Mouse (Mus musculus): ENCODE results near the gene Dyrk1a. TPM values are rescaled to one million over a fixed set of nuclear protein-coding genes. Genes with fewer than 3 reads are reported as not detected.
A peak's percentile ranks its signal among the peaks of the same experiment; 100 is the strongest.
"Not testable (repeated sequence)": the region's sequence is repeated elsewhere in the genome, so short reads cannot be mapped to it uniquely, and the experiment has no call there.

Dyrk1a gene
- polyA plus RNA-seq, 1 experiment from 2014 or later: 8.6 TPM

GRCm38 (mm10) chr16:94667557-94667956 lies 97.7 kb downstream of the Dyrk1a start:
- WGBS: 88% methylated on average over 4 of the region's 4 CpGs
- Histone ChIP-seq H3K27ac (no peak overlapping the region), H3K9ac (ENCODE audit: low read depth, low read length) (no peak overlapping the region), H3K4me2 (ENCODE audit: low read length) (no peak overlapping the region), H3K9me3 (replicated peaks; ENCODE audit: low read length) (no peaks in the 10 kb centered on the region), H3K4me3 (replicated peaks; ENCODE audit: low read depth, low read length) (no peak overlapping the region), H3K4me1 (replicated peaks; ENCODE audit: insufficient read depth, low read length) (no peaks in the 10 kb centered on the region), H3K36me3 (ENCODE audit: insufficient read depth, low read length) (peaks cover 49% of the 10 kb centered on the region), H3K27me3 (ENCODE audit: insufficient read depth, low read length) (no peaks in the 10 kb centered on the region)
- no peak for DNase-seq (ENCODE audit: low spot score)
- ATAC-seq (replicated peaks; ENCODE audit: low FRiP score, low read depth): no peak
- no peak for TF ChIP-seq CTCF (IDR thresholded peaks at IDR 0.05; ENCODE audit: low read depth)

- H3K36me3 ChIP-seq (ENCODE audit: insufficient read depth, low read length): peaks cover 48% of the 10 kb centered on the region
- H3K27me3 ChIP-seq (ENCODE audit: insufficient read depth, low read length): no peaks in the 10 kb centered on the region
- DNase-seq (ENCODE audit: low spot score): no peak
- TF ChIP-seq CTCF (IDR thresholded peaks at IDR 0.05; ENCODE audit: low read depth): no peak
- H3K4me2 ChIP-seq (ENCODE audit: low read length): no peak overlapping the region
- H3K27ac ChIP-seq: no peak overlapping the region
- ATAC-seq (replicated peaks; ENCODE audit: low FRiP score, low read depth): no peak
- H3K9ac ChIP-seq (ENCODE audit: low read depth, low read length): no peak overlapping the region
- H3K4me1 ChIP-seq (replicated peaks; ENCODE audit: insufficient read depth, low read length): no peaks in the 10 kb centered on the region
- WGBS: 70% methylated on average over 9 of the region's 9 CpGs
- H3K9me3 ChIP-seq (replicated peaks; ENCODE audit: low read length): no peaks in the 10 kb centered on the region
- H3K4me3 ChIP-seq (replicated peaks; ENCODE audit: low read depth, low read length): no peak overlapping the region
Measured at GRCm38 (mm10) chr16:94671313-94671712, 101.5 kb downstream of the Dyrk1a start.

GRCm38 (mm10) chr16:94680924-94681323 lies 111.1 kb downstream of the Dyrk1a start:
- Histone ChIP-seq H3K27ac (no peak overlapping the region), H3K36me3 (ENCODE audit: insufficient read depth, low read length) (peaks cover 18% of the 10 kb centered on the region), H3K9ac (ENCODE audit: low read depth, low read length) (no peak overlapping the region), H3K4me1 (replicated peaks; ENCODE audit: insufficient read depth, low read length) (peaks cover 5% of the 10 kb centered on the region; the same call in 1 of the 2 replicates), H3K4me2 (ENCODE audit: low read length) (no peak overlapping the region), H3K4me3 (replicated peaks; ENCODE audit: low read depth, low read length) (no peak overlapping the region), H3K27me3 (ENCODE audit: insufficient read depth, low read length) (no peaks in the 10 kb centered on the region), H3K9me3 (replicated peaks; ENCODE audit: low read length) (no peaks in the 10 kb centered on the region)
- DNase-seq (ENCODE audit: low spot score): peak; percentile 48
- no peak for TF ChIP-seq CTCF (IDR thresholded peaks at IDR 0.05; ENCODE audit: low read depth)
- ATAC-seq (replicated peaks; ENCODE audit: low FRiP score, low read depth): peak; percentile 65
- WGBS: 43% methylated on average over 4 of the region's 4 CpGs

GRCm38 (mm10) chr16:94681760-94682159 lies 112.0 kb downstream of the Dyrk1a start:
- Histone ChIP-seq H3K4me2 (ENCODE audit: low read length) (no peak overlapping the region), H3K9me3 (replicated peaks; ENCODE audit: low read length) (no peaks in the 10 kb centered on the region), H3K4me1 (replicated peaks; ENCODE audit: insufficient read depth, low read length) (peaks cover 5% of the 10 kb centered on the region; the same call in 1 of the 2 replicates), H3K27me3 (ENCODE audit: insufficient read depth, low read length) (no peaks in the 10 kb centered on the region), H3K4me3 (replicated peaks; ENCODE audit: low read depth, low read length) (no peak overlapping the region), H3K36me3 (ENCODE audit: insufficient read depth, low read length) (peaks cover 26% of the 10 kb centered on the region), H3K27ac (peak overlapping the region; percentile 47; the same call in 1 of the 2 replicates), H3K9ac (ENCODE audit: low read depth, low read length) (no peak overlapping the region)
- DNase-seq (ENCODE audit: low spot score): peak; percentile 16
- ATAC-seq (replicated peaks; ENCODE audit: low FRiP score, low read depth): no peak
- WGBS: 90% methylated on average over 4 of the region's 4 CpGs
- TF ChIP-seq CTCF (IDR thresholded peaks at IDR 0.05; ENCODE audit: low read depth): no peak

GRCm38 (mm10) chr16:94683960-94684359 lies 114.2 kb downstream of the Dyrk1a start:
- peaks cover 41% of the 10 kb centered on the region for H3K36me3 ChIP-seq (ENCODE audit: insufficient read depth, low read length)
- no peak overlapping the region for H3K27ac ChIP-seq
- no peak overlapping the region for H3K4me3 ChIP-seq (replicated peaks; ENCODE audit: low read depth, low read length)
- no peak overlapping the region for H3K4me2 ChIP-seq (ENCODE audit: low read length)
- peaks cover 5% of the 10 kb centered on the region; the same call in 1 of the 2 replicates for H3K4me1 ChIP-seq (replicated peaks; ENCODE audit: insufficient read depth, low read length)
- WGBS: 67% methylated on average over 4 of the region's 4 CpGs
- H3K27me3 ChIP-seq (ENCODE audit: insufficient read depth, low read length): no peaks in the 10 kb centered on the region
- H3K9ac ChIP-seq (ENCODE audit: low read depth, low read length): no peak overlapping the region
- no peak for TF ChIP-seq CTCF (IDR thresholded peaks at IDR 0.05; ENCODE audit: low read depth)
- DNase-seq (ENCODE audit: low spot score): no peak
- no peaks in the 10 kb centered on the region for H3K9me3 ChIP-seq (replicated peaks; ENCODE audit: low read length)
- ATAC-seq (replicated peaks; ENCODE audit: low FRiP score, low read depth): no peak

- Histone ChIP-seq H3K9me3 (replicated peaks; ENCODE audit: low read length) (no peaks in the 10 kb centered on the region), H3K9ac (ENCODE audit: low read depth, low read length) (no peak overlapping the region), H3K27me3 (ENCODE audit: insufficient read depth, low read length) (no peaks in the 10 kb centered on the region), H3K4me1 (replicated peaks; ENCODE audit: insufficient read depth, low read length) (no peaks in the 10 kb centered on the region), H3K36me3 (ENCODE audit: insufficient read depth, low read length) (peaks cover 35% of the 10 kb centered on the region), H3K4me3 (replicated peaks; ENCODE audit: low read depth, low read length) (no peak overlapping the region), H3K4me2 (ENCODE audit: low read length) (no peak overlapping the region), H3K27ac (no peak overlapping the region)
- WGBS: 47% methylated on average over 4 of the region's 4 CpGs
- ATAC-seq (replicated peaks; ENCODE audit: low FRiP score, low read depth): no peak
- no peak for DNase-seq (ENCODE audit: low spot score)
- TF ChIP-seq CTCF (IDR thresholded peaks at IDR 0.05; ENCODE audit: low read depth): no peak
Measured at GRCm38 (mm10) chr16:94693687-94694305, 124.0 kb downstream of the Dyrk1a start.

- Histone ChIP-seq H3K27me3 (ENCODE audit: insufficient read depth, low read length) (no peaks in the 10 kb centered on the region), H3K9me3 (replicated peaks; ENCODE audit: low read length) (no peaks in the 10 kb centered on the region), H3K36me3 (ENCODE audit: insufficient read depth, low read length) (peaks cover 15% of the 10 kb centered on the region), H3K9ac (ENCODE audit: low read depth, low read length) (no peak overlapping the region), H3K4me2 (ENCODE audit: low read length) (no peak overlapping the region), H3K4me1 (replicated peaks; ENCODE audit: insufficient read depth, low read length) (no peaks in the 10 kb centered on the region), H3K27ac (no peak overlapping the region), H3K4me3 (replicated peaks; ENCODE audit: low read depth, low read length) (no peak overlapping the region)
- 84% methylated on average over 5 of the region's 5 CpGs for WGBS
- no peak for TF ChIP-seq CTCF (IDR thresholded peaks at IDR 0.05; ENCODE audit: low read depth)
- DNase-seq (ENCODE audit: low spot score): no peak
- ATAC-seq (replicated peaks; ENCODE audit: low FRiP score, low read depth): no peak
Measured at GRCm38 (mm10) chr16:94697553-94697952, 127.7 kb downstream of the Dyrk1a start.

GRCm38 (mm10) chr16:94698234-94698633 lies 128.4 kb downstream of the Dyrk1a start:
- H3K27ac ChIP-seq; H3K4me2 ChIP-seq (ENCODE audit: low read length); H3K4me1 ChIP-seq (replicated peaks; ENCODE audit: insufficient read depth, low read length); H3K9me3 ChIP-seq (replicated peaks; ENCODE audit: low read length); DNase-seq (ENCODE audit: low spot score); H3K4me3 ChIP-seq (replicated peaks; ENCODE audit: low read depth, low read length); H3K9ac ChIP-seq (ENCODE audit: low read depth, low read length); H3K36me3 ChIP-seq (ENCODE audit: insufficient read depth, low read length); ATAC-seq (replicated peaks; ENCODE audit: low FRiP score, low read depth); H3K27me3 ChIP-seq (ENCODE audit: insufficient read depth, low read length): not testable (repeated sequence)
- 79% methylated on average over 1 of the region's 1 CpGs for WGBS
